Mouse (Mus musculus): ENCODE data around the gene Zfp646.

Zfp646 gene

GRCm38 (mm10) chr7:127922451-127923275 is 46.6 kb downstream of the Zfp646 start:
- no peak for DNase-seq

GRCm38 (mm10) chr7:127923714-127924113 is 47.7 kb downstream of the Zfp646 start:
- peak; percentile 45 for DNase-seq

- peak; percentile 94 for DNase-seq
Observed at GRCm38 (mm10) chr7:127925252-127925651, 49.2 kb downstream of the Zfp646 start.

- peak; percentile 93 for DNase-seq
Observed at GRCm38 (mm10) chr7:127926066-127926465, 50.0 kb downstream of the Zfp646 start.

- DNase-seq: peak; percentile 83
Observed at GRCm38 (mm10) chr7:127926846-127927245, 50.8 kb downstream of the Zfp646 start.

- peak; percentile 46 for DNase-seq
Observed at GRCm38 (mm10) chr7:127927726-127928125, 51.7 kb downstream of the Zfp646 start.

GRCm38 (mm10) chr7:127928596-127928995 is 52.6 kb downstream of the Zfp646 start:
- DNase-seq: peak; percentile 66

GRCm38 (mm10) chr7:127929923-127930322 is 53.9 kb downstream of the Zfp646 start, which contains the start of gene Prss8:
TSS of gene Prss8 (minus strand) at chr7:127930104.
- DNase-seq: peak; percentile 94

GRCm38 (mm10) chr7:127930636-127931035 is 54.6 kb downstream of the Zfp646 start:
- DNase-seq: no peak

- DNase-seq: peak; percentile 80
Observed at GRCm38 (mm10) chr7:127931351-127932135, 55.5 kb downstream of the Zfp646 start.

GRCm38 (mm10) chr7:127932273-127933031 is 56.4 kb downstream of the Zfp646 start:
- DNase-seq: peak; percentile 74

- no peak for DNase-seq
Observed at GRCm38 (mm10) chr7:127934075-127934474, 58.1 kb downstream of the Zfp646 start.

- peak; percentile 95 for DNase-seq
Observed at GRCm38 (mm10) chr7:127935028-127935722, 59.2 kb downstream of the Zfp646 start.
